Comparison of ENCODE assay signal across 28 mouse cellular contexts in genomic region chr12:60967424-60967823, GRCm38 (mm10).
"Had no signal": no experiment of that assay in that cellular context is flagged by ENCODE, and none has a peak within 500 bp of the region (broad histone marks: within the 10 kb centered on the region; RNA-seq: fewer than 3 reads in every experiment).

No protein-coding gene starts in this region.

- ATAC-seq: hindbrain, postnatal 0 days; intestine, embryonic 16.5 days had no signal

- H3K27me3 ChIP-seq: heart, embryonic 12.5 days; hindbrain, embryonic 12.5 days; kidney, embryonic 15.5 days; limb, embryonic 12.5 days; liver, embryonic 13.5 days; liver, embryonic 15.5 days had no signal

- H3K4me2 ChIP-seq: heart, embryonic 12.5 days; hindbrain, embryonic 12.5 days; hindbrain, embryonic 14.5 days; kidney, embryonic 15.5 days; limb, embryonic 12.5 days; liver, embryonic 11.5 days; liver, embryonic 13.5 days; liver, embryonic 15.5 days had no signal

- DNase-seq: gastrocnemius, adult 2 months; gastrocnemius, postnatal 10 days; gastrocnemius, postnatal 25 days; heart, adult 18-20 months; heart, postnatal 10 days; heart, postnatal 4 days; kidney, adult 11 months; kidney, adult 2 months; kidney, adult 9 months; kidney, postnatal 14 days; kidney, postnatal 36 days; layer of hippocampus, adult 9-11 months; layer of hippocampus, postnatal 36 days; liver; liver, embryonic 13.5 days had no signal

- H3K27ac ChIP-seq: gastrocnemius, adult 2 months; heart, embryonic 10.5 days; hindbrain, embryonic 10.5 days; hindbrain, embryonic 12.5 days; hindbrain, embryonic 14.5 days; hindbrain, postnatal 0 days; kidney, embryonic 15.5 days; kidney, postnatal 0 days; limb, embryonic 10.5 days; limb, embryonic 12.5 days; liver, embryonic 13.5 days; liver, embryonic 15.5 days had no signal

- H3K4me1 ChIP-seq: heart, embryonic 10.5 days; heart, embryonic 12.5 days; hindbrain, embryonic 10.5 days; hindbrain, embryonic 12.5 days; kidney, embryonic 15.5 days; limb, embryonic 10.5 days; limb, embryonic 12.5 days; liver, embryonic 13.5 days; liver, embryonic 15.5 days had no signal

- H3K9ac ChIP-seq: heart, embryonic 12.5 days; hindbrain, embryonic 12.5 days; hindbrain, embryonic 14.5 days; kidney, embryonic 15.5 days; limb, embryonic 12.5 days; liver, embryonic 13.5 days; liver, embryonic 15.5 days had no signal

- H3K4me3 ChIP-seq: gastrocnemius, adult 2 months; heart, embryonic 10.5 days; heart, embryonic 12.5 days; hindbrain, embryonic 10.5 days; hindbrain, embryonic 12.5 days; kidney, embryonic 15.5 days; limb, embryonic 10.5 days; limb, embryonic 12.5 days; liver, embryonic 13.5 days; liver, embryonic 15.5 days had no signal

- H3K36me3 ChIP-seq: heart, embryonic 10.5 days; heart, embryonic 12.5 days; hindbrain, embryonic 10.5 days; hindbrain, embryonic 12.5 days; kidney, embryonic 15.5 days; limb, embryonic 10.5 days; limb, embryonic 12.5 days; liver, embryonic 13.5 days; liver, embryonic 15.5 days had no signal

- H3K9me3 ChIP-seq: heart, embryonic 10.5 days; heart, embryonic 12.5 days; hindbrain, embryonic 10.5 days; hindbrain, embryonic 12.5 days; kidney, embryonic 15.5 days; limb, embryonic 10.5 days; limb, embryonic 12.5 days; liver, embryonic 13.5 days; liver, embryonic 15.5 days had no signal
